Comparison of ENCODE assay signal across 13 mouse cellular contexts in the genomic region with DNA sequence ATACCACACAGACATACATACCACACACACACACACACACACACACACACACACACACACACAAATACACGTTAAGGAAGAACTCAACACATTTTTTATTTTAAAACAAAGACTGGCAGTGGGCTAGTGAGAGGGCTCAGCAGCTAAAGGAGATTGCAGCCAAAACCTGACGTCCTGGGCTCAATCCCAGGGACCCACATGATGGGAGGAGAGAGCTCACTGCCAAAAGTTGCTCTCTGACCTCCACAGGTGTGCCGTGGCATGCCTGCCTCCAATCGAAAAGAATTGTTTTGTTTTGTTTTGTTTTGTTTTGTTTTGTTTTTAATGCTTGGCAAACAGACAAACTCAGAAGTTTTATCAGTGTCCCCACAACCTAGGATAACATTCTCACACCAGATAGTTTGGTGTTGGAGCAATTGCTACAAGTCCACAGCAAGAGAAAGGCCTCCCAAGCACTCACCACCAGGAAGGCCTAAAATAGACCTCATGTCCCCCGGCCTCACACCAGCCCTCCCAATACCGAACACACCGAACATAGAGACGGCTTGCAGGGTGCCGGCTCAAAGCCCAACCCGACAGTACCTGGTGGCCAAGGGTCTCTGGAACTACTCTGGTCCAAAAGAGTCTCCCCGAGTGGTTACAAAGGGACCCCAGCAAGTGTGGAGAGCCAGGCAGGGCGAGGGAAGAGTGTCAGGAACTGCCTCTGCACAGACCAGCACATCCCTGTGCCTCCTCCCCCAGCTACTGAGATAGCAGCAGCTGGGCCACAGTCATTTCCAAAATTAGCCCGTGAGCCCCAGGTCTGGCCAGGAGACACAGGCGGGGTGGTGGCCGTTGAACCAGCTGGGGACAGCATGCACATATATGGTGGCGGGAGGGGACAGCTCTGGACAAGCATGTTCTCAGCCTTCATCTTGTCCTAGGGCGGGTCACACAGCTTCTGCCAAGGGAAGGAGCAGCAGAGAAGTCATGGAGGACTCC. TPM values are rescaled to one million over a fixed set of nuclear protein-coding genes. Genes with fewer than 3 reads are reported as not detected.
DNase-seq lines count a peak whose midpoint lies in the region; ATAC-seq and TF ChIP-seq lines count a peak whose summit lies in the region.
"Had no signal": no experiment of that assay in that cellular context is flagged by ENCODE, and none has a peak within 500 bp of the region (broad histone marks: within the 10 kb centered on the region; RNA-seq: fewer than 3 reads in every experiment).

TSS of gene Myo18b (minus strand) at position 689 of the 981 bp plus-strand sequence.

- H3K9me3 ChIP-seq in hindbrain, embryonic 10.5 days = 0 out of 2 replicates have a peak, but pooled peaks cover 2% of the 10 kb centered on the region
- H3K9me3 ChIP-seq in hindbrain, embryonic 14.5 days (ENCODE audit: control insufficient read depth, low read length) = no peaks in the 10 kb centered on the region
- no peaks in the 10 kb centered on the region for H3K9me3 ChIP-seq in liver, embryonic 11.5 days (ENCODE audit: control insufficient read depth, low read length)
- H3K9me3 ChIP-seq: embryonic facial prominence, embryonic 13.5 days; midbrain, embryonic 12.5 days had no signal

- no peak within 1 kb of the TSS for H3K4me3 ChIP-seq in hindbrain, embryonic 10.5 days
- H3K4me3 ChIP-seq in hindbrain, embryonic 14.5 days (replicated peaks; ENCODE audit: low read length) = no peak within 1 kb of the TSS
- H3K4me3 ChIP-seq in gastrocnemius, adult 2 months = peak within 1 kb of the TSS; percentile 75
- no peak within 1 kb of the TSS for H3K4me3 ChIP-seq in left cerebral cortex, adult 2 months
- H3K4me3 ChIP-seq in liver, embryonic 11.5 days (ENCODE audit: low read depth, low read length) = no peak within 1 kb of the TSS
- H3K4me3 ChIP-seq: embryonic facial prominence, embryonic 13.5 days; midbrain, embryonic 12.5 days had no signal

- DNase-seq in hindbrain, embryonic 10.5 days (ENCODE audit: low spot score) = no peak
- no peak for DNase-seq in hindbrain, embryonic 14.5 days (ENCODE audit: low spot score)
- DNase-seq in gastrocnemius, adult 2 months = peak; percentile 92
- peak; percentile 82 to 84 for DNase-seq in heart, adult 9 months (ENCODE audit: low spot score in 2 of 2)
- DNase-seq in heart, postnatal 25 days (ENCODE audit: low spot score) = peak; percentile 61
- DNase-seq in left cerebral cortex, adult 2 months (ENCODE audit: extremely low spot score in 1 of 2, low spot score in 2 of 2) = no peak
- DNase-seq in spleen, adult 12 weeks (ENCODE audit: low spot score) = no peak
- DNase-seq in liver, embryonic 11.5 days (ENCODE audit: low spot score) = no peak
- DNase-seq: adrenal gland, adult 8-10 months; cerebellum, postnatal 14 days had no signal

- ATAC-seq in hindbrain, embryonic 14.5 days (ENCODE audit: low FRiP score) = no peak
- no peak for ATAC-seq in liver, embryonic 11.5 days (replicated peaks; ENCODE audit: low FRiP score)
- ATAC-seq: hindbrain, postnatal 0 days had no signal

- no peak for TF ChIP-seq CTCF in gastrocnemius, adult 2 months (IDR thresholded peaks at IDR 0.05)
- no peak for TF ChIP-seq CTCF in left cerebral cortex, adult 2 months (IDR thresholded peaks at IDR 0.05)

- no peaks in the 10 kb centered on the region for H3K27me3 ChIP-seq in hindbrain, embryonic 10.5 days (ENCODE audit: insufficient read depth, poor library complexity, severe bottlenecking)
- H3K27me3 ChIP-seq in hindbrain, embryonic 14.5 days (ENCODE audit: control insufficient read depth, insufficient read depth, low read length) = no peaks in the 10 kb centered on the region
- no peaks in the 10 kb centered on the region for H3K27me3 ChIP-seq in liver, embryonic 11.5 days (replicated peaks; ENCODE audit: control insufficient read depth, insufficient read depth, low read length)
- H3K27me3 ChIP-seq: embryonic facial prominence, embryonic 13.5 days; midbrain, embryonic 12.5 days had no signal

- 80% methylated on average over 17 of the region's 17 CpGs for WGBS in hindbrain, embryonic 10.5 days
- WGBS in hindbrain, embryonic 14.5 days = 79% methylated on average over 17 of the region's 17 CpGs
- WGBS in liver, embryonic 11.5 days = 75% methylated on average over 17 of the region's 17 CpGs

- no peaks in the 10 kb centered on the region for H3K36me3 ChIP-seq in hindbrain, embryonic 10.5 days
- no peaks in the 10 kb centered on the region for H3K36me3 ChIP-seq in hindbrain, embryonic 14.5 days (replicated peaks; ENCODE audit: control insufficient read depth, insufficient read depth)
- H3K36me3 ChIP-seq in liver, embryonic 11.5 days (ENCODE audit: control insufficient read depth, insufficient read depth, low read length) = no peaks in the 10 kb centered on the region
- H3K36me3 ChIP-seq: embryonic facial prominence, embryonic 13.5 days; midbrain, embryonic 12.5 days had no signal

- peaks cover 16% of the 10 kb centered on the region; the same call in 1 of the 2 replicates for H3K4me1 ChIP-seq in hindbrain, embryonic 10.5 days (replicated peaks)
- no peaks in the 10 kb centered on the region for H3K4me1 ChIP-seq in hindbrain, embryonic 14.5 days (replicated peaks; ENCODE audit: control insufficient read depth, insufficient read depth, low read length)
- H3K4me1 ChIP-seq in liver, embryonic 11.5 days (replicated peaks; ENCODE audit: control insufficient read depth, insufficient read depth, low read length) = no peaks in the 10 kb centered on the region
- H3K4me1 ChIP-seq: embryonic facial prominence, embryonic 13.5 days; midbrain, embryonic 12.5 days had no signal

- H3K4me2 ChIP-seq in hindbrain, embryonic 14.5 days (replicated peaks) = no peak within 1 kb of the TSS
- H3K4me2 ChIP-seq in liver, embryonic 11.5 days = no peak within 1 kb of the TSS
- H3K4me2 ChIP-seq: embryonic facial prominence, embryonic 13.5 days; midbrain, embryonic 12.5 days had no signal

- H3K9ac ChIP-seq in hindbrain, embryonic 14.5 days = no peak within 1 kb of the TSS
- H3K9ac ChIP-seq in liver, embryonic 11.5 days (ENCODE audit: low read depth, low read length) = no peak within 1 kb of the TSS
- H3K9ac ChIP-seq: embryonic facial prominence, embryonic 13.5 days; midbrain, embryonic 12.5 days had no signal

- H3K27ac ChIP-seq in hindbrain, embryonic 10.5 days = peak within 1 kb of the TSS; percentile 57; the same call in 1 of the 2 replicates
- H3K27ac ChIP-seq in hindbrain, embryonic 14.5 days = no peak within 1 kb of the TSS
- H3K27ac ChIP-seq in gastrocnemius, adult 2 months = peak within 1 kb of the TSS; percentile 92
- H3K27ac ChIP-seq in left cerebral cortex, adult 2 months = no peak within 1 kb of the TSS
- H3K27ac ChIP-seq in liver, embryonic 11.5 days (ENCODE audit: low read depth, low read length) = no peak within 1 kb of the TSS
- H3K27ac ChIP-seq: embryonic facial prominence, embryonic 13.5 days; hindbrain, postnatal 0 days; midbrain, embryonic 12.5 days had no signal

- intact Hi-C loops in gastrocnemius, adult 2 months (cut with DNase I) = no loop called here
- intact Hi-C loops in heart, postnatal 25 days (cut with DNase I) = no loop called here
- intact Hi-C loops in left cerebral cortex, adult 2 months (cut with DNase I) = no loop called here

RNA-seq across cellular contexts. Expression of gene Myo18b, which starts in this region (rescaled TPM):
- polyA plus RNA-seq in hindbrain, embryonic 10.5 days (2016; fragmentation: Nextera tagmentation; extraction: Ambion mirVana) = 0.30 and 0.65 TPM in 2 replicates
- 1.1 and 1.4 TPM in 2 replicates for polyA plus RNA-seq in hindbrain, embryonic 14.5 days (2014; fragmentation: Nextera tagmentation; extraction: Ambion mirVana)
- 100 to 1,000 TPM; 319 to 413 TPM for total RNA-seq in gastrocnemius, adult 2 months (2021)
- 100 to 1,000 TPM; 253 to 259 TPM for total RNA-seq in heart, postnatal 25 days (2021)
- 1 to 10 TPM in 1 of 2 experiments, under 1 TPM in 1; 1.00 to 1.4 TPM for total RNA-seq in left cerebral cortex, adult 2 months (2021)
- polyA plus RNA-seq in liver, embryonic 11.5 days (2014; fragmentation: Nextera tagmentation; extraction: Ambion mirVana) = 0.30 and 0.60 TPM in 2 replicates

Comparison
In these comparisons a context has a peak if more than half of its experiments do, and no peak if none do; other contexts are left out.
1. RNA of gene Myo18b (total RNA-seq): 319 to 413 TPM in gastrocnemius, adult 2 months and 253 to 259 TPM in heart, postnatal 25 days; 1.00 to 1.4 TPM in left cerebral cortex, adult 2 months; every median in the first group is over 100 times any median in the second.
2. H3K27ac ChIP-seq: peak in hindbrain, embryonic 10.5 days (single experiment) and gastrocnemius, adult 2 months (single experiment); none in hindbrain, embryonic 14.5 days (single experiment), left cerebral cortex, adult 2 months (single experiment) and liver, embryonic 11.5 days (single experiment).
3. DNase-seq: peak in gastrocnemius, adult 2 months (single experiment), heart, adult 9 months (2 of 2) and heart, postnatal 25 days (single experiment); none in hindbrain, embryonic 10.5 days (single experiment), hindbrain, embryonic 14.5 days (single experiment), left cerebral cortex, adult 2 months (0 of 2), spleen, adult 12 weeks (single experiment) and liver, embryonic 11.5 days (single experiment).